Mouse (Mus musculus) right cerebral cortex, postnatal 4 days (tissue): ENCODE data around the gene Lancl1.

Experiments used
- DNase-seq: peaks from one replicate; pipeline ENCODE4 v3.0.0-alpha.2; 2022

Lancl1 gene

GRCm38 (mm10) chr1:67038246-67038987 is at the start of gene Lancl1:
Gene Lancl1, minus strand, starts transcription at chr1:67038872.
- peak; percentile 88 for DNase-seq

- no peak for DNase-seq
These were observed 40.5 kb upstream of the Lancl1 start for GRCm38 (mm10) chr1:67079146-67079545.

DNA sequence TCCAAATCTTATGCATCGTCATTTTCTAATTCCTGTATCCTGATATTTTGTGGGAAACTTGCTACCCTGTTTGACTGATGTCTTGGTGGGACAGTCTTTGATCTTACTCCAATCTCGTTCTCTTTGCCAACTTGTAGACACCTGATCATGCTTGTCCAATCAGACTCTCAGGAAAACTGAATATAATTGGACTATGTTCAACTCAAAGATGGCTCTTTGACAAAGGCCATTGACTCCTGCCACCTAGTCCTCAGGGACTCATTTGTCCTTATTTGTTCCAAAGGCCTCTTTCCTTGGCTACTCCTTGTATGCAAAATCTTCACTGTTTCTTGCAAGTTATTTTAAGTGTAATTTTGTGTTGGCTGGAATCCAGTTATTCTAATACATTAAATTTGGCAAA is 40.0 kb upstream of the Lancl1 start:
- no peak for DNase-seq

DNA sequence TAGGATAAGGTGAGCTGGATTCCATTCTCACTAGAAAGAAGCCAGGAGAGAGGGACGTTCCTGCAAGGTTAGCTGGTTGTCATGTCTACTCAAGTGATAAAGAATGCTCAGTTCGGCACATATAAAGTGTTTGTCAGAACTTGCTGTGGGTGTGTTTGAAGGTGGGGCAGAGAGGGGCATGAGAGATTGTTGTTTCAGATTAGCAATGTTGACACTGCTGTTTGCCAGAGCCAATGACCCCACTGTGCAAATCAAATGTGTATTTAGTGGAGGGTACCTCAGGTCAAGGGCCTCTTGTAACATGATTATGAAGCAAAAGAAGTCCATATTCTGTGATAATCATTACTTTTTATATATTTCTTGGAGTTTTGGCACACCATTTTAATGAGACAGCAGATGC is 39.1 kb upstream of the Lancl1 start:
- no peak for DNase-seq

GRCm38 (mm10) chr1:67067561-67067960 is 28.9 kb upstream of the Lancl1 start:
- no peak for DNase-seq

GRCm38 (mm10) chr1:67065347-67066270 is 26.9 kb upstream of the Lancl1 start:
- no peak for DNase-seq

GRCm38 (mm10) chr1:67061456-67062085 is 22.9 kb upstream of the Lancl1 start:
- DNase-seq = peak; percentile 77

DNA sequence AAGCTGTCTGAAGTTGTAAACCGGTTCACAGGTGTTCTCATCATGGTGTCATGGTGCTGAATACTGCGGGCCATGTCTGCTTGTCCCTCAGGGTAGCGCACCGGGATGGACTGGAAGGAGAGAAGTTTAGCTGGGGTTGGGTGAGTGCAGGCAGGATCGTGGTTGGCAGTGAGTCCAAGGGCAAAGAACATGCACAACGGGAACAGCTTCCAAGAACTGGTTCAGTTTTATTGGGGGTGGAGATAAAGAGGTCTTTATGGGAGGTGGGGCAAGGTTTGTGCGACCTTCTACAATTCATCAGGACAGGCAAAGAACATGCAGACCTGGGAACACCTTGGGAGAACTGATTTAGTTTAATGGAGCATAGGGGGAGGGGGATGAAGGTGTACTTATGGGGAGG is 17.1 kb upstream of the Lancl1 start:
- no peak for DNase-seq

- DNase-seq = no peak
These were observed 14.0 kb upstream of the Lancl1 start for GRCm38 (mm10) chr1:67052721-67053120.

- no peak for DNase-seq
These were observed 10.9 kb upstream of the Lancl1 start for GRCm38 (mm10) chr1:67049600-67049999.

- no peak for DNase-seq
These were observed 10.0 kb upstream of the Lancl1 start for GRCm38 (mm10) chr1:67048696-67049095.

DNA sequence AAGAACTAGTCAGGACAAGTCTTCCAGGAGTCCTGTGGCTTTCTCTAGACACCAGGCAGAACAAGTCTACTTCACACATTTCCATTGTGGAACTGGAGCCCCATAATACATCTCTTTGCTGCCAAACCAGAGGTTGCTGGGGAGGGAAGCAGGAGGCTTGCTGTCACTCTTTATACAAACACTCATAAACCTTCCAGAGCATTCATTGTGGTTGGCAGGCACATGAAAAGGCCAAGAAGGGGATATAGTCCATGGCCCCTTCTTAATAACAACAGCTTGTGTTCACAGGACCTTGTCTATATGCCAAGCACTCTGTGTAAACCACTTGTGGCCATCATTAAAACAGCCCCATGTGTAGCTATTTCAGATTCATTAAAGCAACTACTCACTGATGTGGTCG is 6.4 kb upstream of the Lancl1 start:
- no peak for DNase-seq

DNA sequence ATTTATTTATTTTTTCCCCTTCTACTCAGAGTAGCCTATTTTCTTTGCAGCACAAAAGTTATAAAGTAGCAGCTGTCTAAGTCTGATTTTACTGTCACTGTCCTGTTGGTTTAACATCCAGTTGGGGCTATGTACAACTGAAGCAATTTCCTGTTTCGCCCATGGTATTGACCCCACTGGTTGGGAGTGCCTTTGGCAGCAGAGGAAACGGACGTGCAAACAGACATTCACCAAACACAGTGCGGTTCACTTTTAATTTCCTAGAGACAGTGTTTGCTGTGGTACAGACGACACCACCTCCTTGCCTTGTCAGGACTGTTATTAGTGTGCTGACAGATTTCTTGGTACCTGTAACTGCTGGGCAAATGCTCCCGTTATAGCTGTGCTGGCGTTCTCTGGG is 3.9 kb upstream of the Lancl1 start:
- no peak for DNase-seq

- DNase-seq = no peak
These were observed 411 bp upstream of the Lancl1 start for GRCm38 (mm10) chr1:67039083-67039482.

GRCm38 (mm10) chr1:67037198-67037597 is 1.5 kb downstream of the Lancl1 start:
- no peak for DNase-seq

DNA sequence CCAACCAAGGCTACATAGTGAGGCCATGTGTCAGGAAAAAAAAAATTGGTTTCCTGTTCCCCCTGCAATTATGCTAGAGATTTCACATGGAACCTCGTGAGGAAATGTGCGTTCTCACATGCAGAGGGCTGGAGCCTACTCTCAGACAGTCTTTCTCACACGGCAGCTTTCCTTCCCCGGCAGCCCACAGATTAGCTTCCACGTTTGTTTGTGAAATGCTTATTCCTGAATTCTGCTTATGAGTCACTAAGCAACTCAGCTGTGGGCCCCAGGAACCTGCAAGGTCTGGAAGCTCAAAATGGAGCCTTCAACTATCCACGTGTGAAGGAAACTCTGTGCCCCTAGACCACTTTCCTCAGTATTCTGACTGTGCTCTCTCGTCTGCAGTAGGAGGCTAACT is 5.4 kb downstream of the Lancl1 start:
- no peak for DNase-seq

DNA sequence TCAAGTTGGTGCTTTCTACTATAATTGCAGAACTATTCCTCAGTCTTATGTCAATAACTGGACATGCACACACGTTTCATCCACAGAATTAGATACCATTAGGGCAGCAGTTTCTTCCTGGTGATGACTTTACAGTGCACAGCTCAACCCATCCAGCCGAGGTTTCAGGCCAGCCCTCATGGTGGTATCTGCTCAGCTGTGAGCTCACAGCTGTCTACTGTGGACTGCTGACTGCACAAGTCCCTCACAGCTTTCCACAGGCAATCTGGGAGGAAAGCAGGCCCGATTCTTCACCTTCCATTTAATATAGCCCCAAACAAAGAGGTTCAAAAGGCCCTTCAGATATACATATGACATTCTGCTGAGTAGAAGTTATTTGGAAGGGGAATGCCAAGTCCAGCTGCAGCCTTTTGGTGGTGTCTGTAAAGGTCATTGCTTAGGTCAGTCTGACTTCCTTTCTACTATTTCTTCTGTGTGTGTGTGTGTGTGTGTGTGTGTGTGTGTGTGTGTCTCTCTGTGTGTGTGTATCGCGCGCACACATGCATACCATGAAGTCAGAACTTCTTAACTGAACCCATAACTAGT is 11.7 kb downstream of the Lancl1 start:
- no peak for DNase-seq

- no peak for DNase-seq
These were observed 12.5 kb downstream of the Lancl1 start for GRCm38 (mm10) chr1:67026142-67026541.

DNA sequence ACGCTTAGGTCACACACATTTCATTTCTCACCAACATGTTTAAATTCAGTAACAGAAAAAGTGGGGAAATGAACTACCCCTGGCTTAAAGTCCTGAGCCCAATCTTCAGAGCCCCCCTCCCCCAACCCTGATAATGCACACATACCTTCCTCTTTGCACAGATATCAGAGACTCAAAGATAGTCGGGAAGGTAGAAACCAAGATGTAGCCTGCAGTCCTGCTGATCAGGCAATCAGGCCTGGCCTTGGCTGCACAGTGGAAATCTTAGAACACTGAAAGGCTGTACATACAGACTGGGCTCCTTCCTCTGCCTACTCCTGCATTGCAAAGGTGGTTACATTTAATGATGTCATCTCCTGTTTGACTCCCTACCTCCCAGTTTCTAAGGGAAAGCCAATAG is 15.9 kb downstream of the Lancl1 start:
- DNase-seq = no peak

- no peak for DNase-seq
These were observed 16.6 kb downstream of the Lancl1 start for GRCm38 (mm10) chr1:67022051-67022450.

DNA sequence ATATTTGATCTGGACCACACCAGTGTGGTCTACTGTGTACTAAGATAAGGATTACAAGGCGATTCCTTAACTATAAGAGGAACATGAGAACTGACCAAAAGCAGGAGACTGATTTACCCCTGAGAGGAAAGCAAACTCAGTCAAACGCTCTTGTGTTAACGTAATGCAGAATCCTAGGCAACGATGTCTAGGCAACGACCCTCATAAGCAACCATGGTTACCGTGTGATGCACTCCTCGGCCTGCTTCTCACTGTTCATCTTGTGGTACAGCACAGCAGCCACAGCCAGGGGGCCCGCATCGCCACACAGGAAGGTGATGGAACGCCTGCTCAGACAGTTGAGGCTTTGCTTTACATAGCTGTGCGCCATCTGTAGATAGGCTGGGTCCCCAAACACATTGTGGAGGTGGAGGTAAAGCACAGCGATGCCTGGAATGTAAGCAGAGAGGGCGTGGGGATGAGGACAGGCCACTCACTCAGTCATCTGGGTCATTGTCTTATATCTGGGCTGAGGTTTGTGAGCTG is 18.0 kb downstream of the Lancl1 start:
- no peak for DNase-seq

GRCm38 (mm10) chr1:67017101-67017870 is 21.4 kb downstream of the Lancl1 start:
- no peak for DNase-seq
